Mouse (Mus musculus): ENCODE results near the gene Slc38a10.

- no peak for TF ChIP-seq CTCF (IDR thresholded peaks at IDR 0.05; ENCODE audit: borderline replicate concordance, extremely low read depth, insufficient read depth, insufficient read length)
- no peak for TF ChIP-seq POLR2A (IDR thresholded peaks at IDR 0.05; ENCODE audit: borderline replicate concordance, extremely low read depth, insufficient read depth, insufficient read length, poor library complexity, severe bottlenecking)
These were observed 81.9 kb downstream of the Slc38a10 start for GRCm38 (mm10) chr11:120069261-120069660.
